Mouse (Mus musculus): ENCODE results near the gene Nod2. TPM values are rescaled to one million over a fixed set of nuclear protein-coding genes. Genes with fewer than 3 reads are reported as not detected.
A peak's percentile ranks its signal among the peaks of the same experiment; 100 is the strongest.

The Nod2 gene
- polyA plus RNA-seq, 1 experiment from 2014 or later, result 0.20 TPM

DNA sequence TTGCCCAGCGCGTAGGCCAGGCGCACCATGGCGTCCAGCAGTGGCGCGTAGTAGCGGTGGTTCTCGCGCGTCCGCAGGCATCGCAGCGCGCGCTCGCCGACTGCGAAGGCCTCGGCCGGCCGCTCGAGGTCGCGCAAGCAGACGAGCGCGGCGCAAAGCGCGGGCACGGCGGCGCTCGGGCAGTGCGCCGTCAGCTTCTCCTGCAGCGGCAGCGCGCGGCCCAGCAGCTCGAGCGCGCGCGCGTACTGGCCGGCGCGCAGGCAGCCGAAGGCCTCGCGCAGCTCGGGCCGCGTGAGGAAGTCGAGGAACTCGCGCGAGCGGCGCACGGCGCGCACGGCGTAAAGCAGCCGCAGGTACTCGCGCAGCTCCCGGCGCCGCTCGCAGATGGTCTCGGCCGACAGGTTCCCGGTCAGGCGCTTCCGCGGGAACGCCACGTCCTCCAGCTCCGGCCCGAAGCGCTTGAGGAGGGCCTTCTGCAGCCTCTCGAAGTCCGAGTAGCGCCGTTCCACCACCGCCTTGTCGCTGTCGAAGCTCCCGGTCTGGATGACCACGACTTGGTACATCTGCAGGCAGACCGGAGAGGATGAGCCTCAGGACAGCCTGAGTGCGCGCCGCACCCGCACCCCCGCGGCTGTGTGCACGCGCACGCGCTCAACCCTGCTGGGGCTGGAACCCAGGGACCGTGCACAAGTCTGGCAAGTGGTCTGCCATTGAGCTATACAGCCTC lies 19.7 kb upstream of the Nod2 start:
- peak; percentile 87 for ATAC-seq
- Histone ChIP-seq H3K4me1 (replicated peaks; ENCODE audit: control insufficient read depth, insufficient read depth, low read length) (peaks cover 15% of the 10 kb centered on the region), H3K4me3 (replicated peaks; ENCODE audit: low read length) (peak overlapping the region; percentile 66), H3K9me3 (ENCODE audit: control insufficient read depth, low read length) (no peaks in the 10 kb centered on the region), H3K36me3 (ENCODE audit: control insufficient read depth, insufficient read depth) (no peaks in the 10 kb centered on the region), H3K27me3 (replicated peaks; ENCODE audit: control insufficient read depth, insufficient read depth, low read length) (peaks cover 4% of the 10 kb centered on the region; the same call in 1 of the 2 replicates), H3K27ac (ENCODE audit: low read length) (peak overlapping the region; percentile 77), H3K9ac (replicated peaks; ENCODE audit: low read depth, low read length) (peak overlapping the region; percentile 81), H3K4me2 (ENCODE audit: low read length) (peak overlapping the region; percentile 90)
- under 1% methylated on average over 105 of the region's 105 CpGs for WGBS

DNA sequence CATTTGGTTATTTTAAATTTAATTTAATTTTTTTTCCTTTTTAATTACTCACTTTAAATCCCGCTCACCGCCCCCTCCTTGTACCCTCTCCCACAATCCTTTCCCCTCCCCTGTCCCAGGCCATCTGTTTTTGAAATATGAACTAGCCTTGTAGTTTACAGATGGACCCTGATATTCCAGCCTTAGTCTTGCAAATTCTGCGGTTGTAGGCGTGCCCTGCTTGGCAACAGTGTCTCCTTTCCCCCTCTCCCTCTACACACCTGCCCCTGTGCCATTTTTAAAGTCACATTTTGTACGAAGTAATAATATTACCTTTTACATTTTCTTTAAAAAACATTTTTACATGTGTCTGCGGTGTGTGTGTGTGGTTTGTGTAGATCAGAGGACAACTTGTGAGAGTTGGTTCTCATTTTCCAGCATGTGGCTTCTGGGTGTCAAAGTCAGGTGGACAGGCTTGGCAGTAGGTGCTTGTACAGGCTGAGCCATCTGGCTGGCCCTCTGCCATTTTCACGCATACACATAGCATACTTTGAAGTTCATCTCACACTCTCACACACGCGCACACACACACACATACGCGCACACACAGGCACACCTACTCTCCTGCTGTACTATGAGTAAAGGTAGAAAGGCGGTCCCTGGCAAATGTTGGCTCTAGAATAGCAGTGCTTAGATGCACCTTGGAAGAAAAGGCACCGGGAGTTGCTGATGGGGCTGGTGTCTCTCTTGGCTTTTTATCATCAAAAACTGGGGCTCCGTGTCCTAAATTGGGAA lies 18.9 kb upstream of the Nod2 start:
- Histone ChIP-seq H3K4me1 (replicated peaks; ENCODE audit: control insufficient read depth, insufficient read depth, low read length) (peaks cover 15% of the 10 kb centered on the region), H3K27ac (ENCODE audit: low read length) (peak overlapping the region; percentile 77; the same call in 1 of the 2 replicates), H3K4me3 (replicated peaks; ENCODE audit: low read length) (peak overlapping the region; percentile 66), H3K4me2 (ENCODE audit: low read length) (peak overlapping the region; percentile 90), H3K36me3 (ENCODE audit: control insufficient read depth, insufficient read depth) (no peaks in the 10 kb centered on the region), H3K27me3 (replicated peaks; ENCODE audit: control insufficient read depth, insufficient read depth, low read length) (peaks cover 4% of the 10 kb centered on the region; the same call in 1 of the 2 replicates), H3K9me3 (ENCODE audit: control insufficient read depth, low read length) (no peaks in the 10 kb centered on the region), H3K9ac (replicated peaks; ENCODE audit: low read depth, low read length) (peak overlapping the region; percentile 81; the same call in 1 of the 2 replicates)
- ATAC-seq, result peak; percentile 13
- 55% methylated on average over 14 of the region's 14 CpGs for WGBS

DNA sequence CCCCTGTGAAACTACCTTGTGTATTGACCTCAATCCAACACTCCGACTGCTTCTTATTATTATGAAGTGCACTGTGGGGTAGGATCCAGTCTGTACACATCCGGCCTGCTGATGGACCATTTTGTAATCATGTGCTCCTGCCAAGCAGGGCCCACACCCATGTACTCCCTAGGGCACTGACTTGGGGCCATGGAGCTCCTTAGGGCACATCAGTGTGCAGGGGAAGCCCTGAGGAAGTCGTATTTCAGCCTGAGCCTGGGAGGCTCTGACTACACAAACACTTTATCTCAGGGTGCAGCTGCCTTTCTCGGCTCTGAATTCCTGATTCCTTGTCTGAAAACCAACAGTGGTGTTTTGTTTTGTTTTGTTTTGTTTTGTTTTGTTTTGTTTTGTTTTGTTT lies 16.9 kb upstream of the Nod2 start:
- H3K36me3 ChIP-seq (ENCODE audit: control insufficient read depth, insufficient read depth), result no peaks in the 10 kb centered on the region
- peaks cover 15% of the 10 kb centered on the region for H3K4me1 ChIP-seq (replicated peaks; ENCODE audit: control insufficient read depth, insufficient read depth, low read length)
- H3K4me2 ChIP-seq (ENCODE audit: low read length), result no peak overlapping the region
- no peak overlapping the region for H3K27ac ChIP-seq (ENCODE audit: low read length)
- no peaks in the 10 kb centered on the region for H3K9me3 ChIP-seq (ENCODE audit: control insufficient read depth, low read length)
- H3K27me3 ChIP-seq (replicated peaks; ENCODE audit: control insufficient read depth, insufficient read depth, low read length), result peaks cover 4% of the 10 kb centered on the region; the same call in 1 of the 2 replicates
- no peak overlapping the region for H3K4me3 ChIP-seq (replicated peaks; ENCODE audit: low read length)
- H3K9ac ChIP-seq (replicated peaks; ENCODE audit: low read depth, low read length), result no peak overlapping the region
- ATAC-seq, result no peak
- 87% methylated on average over 4 of the region's 4 CpGs for WGBS

DNA sequence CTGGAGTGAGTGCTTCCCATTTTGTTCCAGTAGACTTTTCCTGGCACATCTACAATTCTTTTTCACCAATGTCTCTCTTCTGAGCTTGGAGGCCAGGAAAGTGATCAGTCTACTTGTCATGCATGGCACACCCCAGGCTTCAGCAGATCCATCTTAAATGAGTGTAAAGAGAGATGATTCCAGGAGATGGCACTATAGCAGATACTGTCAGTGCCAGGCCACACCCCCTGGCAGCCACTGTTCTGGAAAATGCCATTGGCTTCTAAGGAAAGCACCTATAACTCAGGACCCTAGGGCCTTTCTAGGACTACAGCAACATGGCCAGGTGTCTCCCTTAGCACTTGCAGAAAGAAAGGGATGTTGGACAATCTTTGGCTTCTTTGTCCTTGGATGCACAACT lies 16.0 kb upstream of the Nod2 start:
- Histone ChIP-seq H3K9ac (replicated peaks; ENCODE audit: low read depth, low read length) (no peak overlapping the region), H3K4me1 (replicated peaks; ENCODE audit: control insufficient read depth, insufficient read depth, low read length) (peaks cover 15% of the 10 kb centered on the region), H3K27me3 (replicated peaks; ENCODE audit: control insufficient read depth, insufficient read depth, low read length) (peaks cover under 1% of the 10 kb centered on the region; the same call in 1 of the 2 replicates), H3K4me3 (replicated peaks; ENCODE audit: low read length) (no peak overlapping the region), H3K9me3 (ENCODE audit: control insufficient read depth, low read length) (no peaks in the 10 kb centered on the region), H3K36me3 (ENCODE audit: control insufficient read depth, insufficient read depth) (no peaks in the 10 kb centered on the region), H3K27ac (ENCODE audit: low read length) (no peak overlapping the region), H3K4me2 (ENCODE audit: low read length) (no peak overlapping the region)
- no peak for ATAC-seq

DNA sequence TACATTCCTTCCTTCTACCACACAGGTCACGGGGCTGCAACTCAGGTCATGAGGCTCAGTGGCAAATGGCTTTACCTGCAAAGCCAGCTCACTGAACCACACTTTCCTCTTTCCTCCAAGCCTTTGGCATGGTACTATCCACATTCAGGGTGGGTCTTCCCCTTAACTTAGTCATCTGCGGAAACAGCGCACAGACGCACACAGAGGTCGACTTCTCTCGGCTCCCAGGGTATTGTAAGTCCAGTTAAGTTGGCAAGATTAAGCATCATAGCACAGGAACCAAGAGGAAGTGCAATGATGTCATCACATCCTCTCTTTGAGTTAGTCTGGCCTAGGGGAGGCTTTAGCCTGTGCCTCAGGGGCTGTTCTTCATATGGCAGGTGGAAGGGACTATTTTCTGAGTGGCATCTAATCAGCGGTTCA lies 13.8 kb upstream of the Nod2 start:
- Histone ChIP-seq H3K27me3 (replicated peaks; ENCODE audit: control insufficient read depth, insufficient read depth, low read length) (no peaks in the 10 kb centered on the region), H3K27ac (ENCODE audit: low read length) (no peak overlapping the region), H3K36me3 (ENCODE audit: control insufficient read depth, insufficient read depth) (no peaks in the 10 kb centered on the region), H3K4me1 (replicated peaks; ENCODE audit: control insufficient read depth, insufficient read depth, low read length) (peaks cover 4% of the 10 kb centered on the region), H3K4me2 (ENCODE audit: low read length) (no peak overlapping the region), H3K9me3 (ENCODE audit: control insufficient read depth, low read length) (no peaks in the 10 kb centered on the region), H3K4me3 (replicated peaks; ENCODE audit: low read length) (no peak overlapping the region), H3K9ac (replicated peaks; ENCODE audit: low read depth, low read length) (no peak overlapping the region)
- WGBS, result 87% methylated on average over 7 of the region's 7 CpGs
- ATAC-seq, result no peak

DNA sequence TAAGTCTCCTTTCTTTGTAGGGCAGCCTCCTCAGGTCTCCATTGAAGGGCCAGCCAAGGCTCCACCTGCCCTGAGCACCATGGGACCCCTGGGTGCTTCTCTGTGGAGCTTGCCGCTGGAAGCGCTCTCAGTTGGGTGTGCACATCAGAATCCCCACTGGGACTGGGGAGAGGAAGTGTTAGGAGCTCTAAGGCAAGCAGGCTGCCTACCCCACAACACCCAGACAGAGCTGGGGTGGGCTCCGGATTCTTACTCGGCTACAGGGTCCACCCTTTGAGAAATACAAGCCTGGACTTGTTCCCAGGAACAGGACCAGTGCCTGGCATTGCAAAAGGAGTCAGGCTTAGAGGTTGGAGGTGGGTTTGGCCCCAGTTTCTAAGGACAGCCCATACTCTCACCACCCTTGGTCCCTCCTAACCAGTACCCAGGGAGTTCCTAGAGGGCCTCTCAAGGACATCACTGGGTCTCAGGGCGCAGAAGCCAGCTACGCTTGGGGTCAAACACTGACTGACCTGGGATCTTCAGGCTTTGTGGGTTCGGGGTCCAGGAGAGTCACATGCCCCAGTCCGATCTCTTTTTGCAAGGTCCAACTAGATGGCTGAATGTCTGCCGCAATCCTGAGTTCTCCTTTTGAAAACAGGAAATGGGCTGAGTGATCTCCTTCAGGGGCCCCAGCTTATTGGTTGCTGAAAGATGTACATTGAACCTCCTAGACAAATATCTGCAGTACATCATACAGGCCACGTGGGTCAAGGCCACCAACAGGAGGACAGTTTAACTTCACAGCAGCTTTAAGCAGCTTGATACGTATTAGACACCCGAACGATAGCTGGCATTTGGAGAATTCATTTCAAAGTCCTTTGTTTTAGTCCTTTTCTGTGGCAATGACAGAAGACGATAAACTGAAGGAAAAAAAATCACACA lies 11.4 kb upstream of the Nod2 start, which contains the start of gene Snx20:
Snx20 (minus strand) TSS at position 655 of the 924 bp plus-strand sequence.
- H3K4me2 ChIP-seq (ENCODE audit: low read length), result no peak within 1 kb of the TSS
- no peak within 1 kb of the TSS for H3K4me3 ChIP-seq (replicated peaks; ENCODE audit: low read length)
- no peak within 1 kb of the TSS for H3K27ac ChIP-seq (ENCODE audit: low read length)
- no peaks in the 10 kb centered on the region for H3K4me1 ChIP-seq (replicated peaks; ENCODE audit: control insufficient read depth, insufficient read depth, low read length)
- H3K36me3 ChIP-seq (ENCODE audit: control insufficient read depth, insufficient read depth), result no peaks in the 10 kb centered on the region
- ATAC-seq, result no peak
- no peaks in the 10 kb centered on the region for H3K27me3 ChIP-seq (replicated peaks; ENCODE audit: control insufficient read depth, insufficient read depth, low read length)
- 86% methylated on average over 14 of the region's 14 CpGs for WGBS
- H3K9me3 ChIP-seq (ENCODE audit: control insufficient read depth, low read length), result no peaks in the 10 kb centered on the region
- no peak within 1 kb of the TSS for H3K9ac ChIP-seq (replicated peaks; ENCODE audit: low read depth, low read length)

DNA sequence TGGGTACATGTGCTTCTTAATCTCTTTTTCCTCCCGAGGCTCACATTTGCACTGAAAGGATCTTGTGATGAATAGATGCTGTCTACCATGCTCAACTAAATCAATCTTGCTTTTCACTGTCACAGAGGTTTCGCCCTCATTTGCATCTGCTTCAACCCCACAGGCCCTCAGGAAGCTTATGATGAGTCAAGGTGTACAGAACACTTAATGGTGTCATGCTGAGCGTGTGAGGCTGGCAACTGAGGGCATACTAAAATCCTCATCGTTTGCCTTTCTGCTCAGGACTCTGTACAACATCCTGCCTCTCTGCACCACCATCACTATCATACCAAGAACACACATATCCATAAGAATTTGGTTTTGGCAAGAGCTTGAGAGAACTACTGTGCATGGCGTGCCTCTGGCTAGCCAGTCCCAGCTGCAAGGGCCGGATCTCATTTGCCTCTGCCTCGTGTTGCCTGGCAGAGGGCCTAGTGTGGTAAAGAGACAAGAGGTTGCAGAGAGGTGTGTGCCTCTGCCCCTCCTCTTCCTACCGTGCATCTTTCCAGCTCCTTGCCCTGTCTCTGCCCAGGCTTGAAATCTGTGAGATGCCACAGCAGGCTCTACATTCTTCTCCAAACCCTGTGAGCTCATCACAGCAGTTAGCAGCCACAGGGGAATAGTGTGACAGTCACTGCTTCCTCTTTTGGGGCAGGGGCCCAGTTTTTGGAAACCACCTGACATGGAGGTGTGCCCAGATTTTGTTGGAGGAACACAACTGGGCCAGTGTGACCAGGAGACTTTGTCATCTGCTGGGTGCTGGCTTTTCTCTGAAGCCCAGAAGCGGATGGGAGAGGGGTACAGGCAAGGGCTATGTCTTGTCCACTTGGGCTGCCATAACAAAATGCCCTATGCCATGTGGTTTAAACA lies 9.8 kb upstream of the Nod2 start:
- 63% methylated on average over 9 of the region's 9 CpGs for WGBS
- no peaks in the 10 kb centered on the region for H3K27me3 ChIP-seq (replicated peaks; ENCODE audit: control insufficient read depth, insufficient read depth, low read length)
- ATAC-seq, result no peak
- H3K4me1 ChIP-seq (replicated peaks; ENCODE audit: control insufficient read depth, insufficient read depth, low read length), result no peaks in the 10 kb centered on the region
- no peaks in the 10 kb centered on the region for H3K36me3 ChIP-seq (ENCODE audit: control insufficient read depth, insufficient read depth)
- H3K4me2 ChIP-seq (ENCODE audit: low read length), result no peak overlapping the region
- no peaks in the 10 kb centered on the region for H3K9me3 ChIP-seq (ENCODE audit: control insufficient read depth, low read length)
- H3K4me3 ChIP-seq (replicated peaks; ENCODE audit: low read length), result no peak overlapping the region
- H3K9ac ChIP-seq (replicated peaks; ENCODE audit: low read depth, low read length), result no peak overlapping the region
- H3K27ac ChIP-seq (ENCODE audit: low read length), result no peak overlapping the region

DNA sequence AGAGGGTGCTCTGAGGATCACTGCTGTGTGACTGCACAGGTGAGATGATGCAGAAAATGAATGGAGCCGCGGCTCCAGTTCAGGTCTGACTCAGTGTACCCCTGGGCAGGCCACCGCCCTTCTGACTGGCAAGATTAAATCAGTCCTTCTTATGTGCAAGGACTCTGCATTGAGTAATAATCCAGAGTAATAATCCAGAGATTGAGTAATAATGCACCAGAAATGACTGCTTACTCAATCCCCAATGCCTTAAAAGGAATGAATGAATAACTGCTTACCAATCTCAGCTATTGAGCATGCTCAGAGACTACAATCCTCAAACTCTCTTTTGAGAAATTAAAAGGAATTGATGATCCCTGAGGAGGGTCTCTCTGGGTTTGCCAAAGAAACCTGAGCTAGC lies 8.2 kb upstream of the Nod2 start:
- Histone ChIP-seq H3K36me3 (ENCODE audit: control insufficient read depth, insufficient read depth) (no peaks in the 10 kb centered on the region), H3K4me1 (replicated peaks; ENCODE audit: control insufficient read depth, insufficient read depth, low read length) (no peaks in the 10 kb centered on the region), H3K9me3 (ENCODE audit: control insufficient read depth, low read length) (no peaks in the 10 kb centered on the region), H3K27me3 (replicated peaks; ENCODE audit: control insufficient read depth, insufficient read depth, low read length) (no peaks in the 10 kb centered on the region), H3K27ac (ENCODE audit: low read length) (no peak overlapping the region), H3K4me2 (ENCODE audit: low read length) (no peak overlapping the region), H3K4me3 (replicated peaks; ENCODE audit: low read length) (no peak overlapping the region), H3K9ac (replicated peaks; ENCODE audit: low read depth, low read length) (no peak overlapping the region)
- ATAC-seq, result no peak
- WGBS, result 100% methylated on average over 3 of the region's 3 CpGs
